Mouse (Mus musculus): ENCODE measurements around the gene Wee1. TPM values are rescaled to one million over a fixed set of nuclear protein-coding genes. Genes with fewer than 3 reads are reported as not detected.

Gene Wee1
- polyA plus RNA-seq (2012), result 27.2 and 37.8 TPM in 2 replicates

GRCm38 (mm10) chr7:110121516-110122288, at the start of gene Wee1:
Wee1 (plus strand) TSS chr7:110122046.
- TF ChIP-seq GATA1 (IDR thresholded peaks at IDR 0.05; ENCODE audit: low read length), result no peak

GRCm38 (mm10) chr7:110078168-110078567, 43.7 kb upstream of the Wee1 start:
- TF ChIP-seq GATA1 (IDR thresholded peaks at IDR 0.05; ENCODE audit: low read length), result no peak

- no peak for TF ChIP-seq GATA1 (IDR thresholded peaks at IDR 0.05; ENCODE audit: low read length)
Measured at GRCm38 (mm10) chr7:110083386-110084165, 38.3 kb upstream of the Wee1 start.

- no peak for TF ChIP-seq GATA1 (IDR thresholded peaks at IDR 0.05; ENCODE audit: low read length)
Measured at GRCm38 (mm10) chr7:110085217-110085616, 36.6 kb upstream of the Wee1 start.

GRCm38 (mm10) chr7:110087914-110088313, 33.9 kb upstream of the Wee1 start:
- no peak for TF ChIP-seq GATA1 (IDR thresholded peaks at IDR 0.05; ENCODE audit: low read length)

GRCm38 (mm10) chr7:110091670-110092069, 30.2 kb upstream of the Wee1 start:
- TF ChIP-seq GATA1 (IDR thresholded peaks at IDR 0.05; ENCODE audit: low read length), result no peak

- no peak for TF ChIP-seq GATA1 (IDR thresholded peaks at IDR 0.05; ENCODE audit: low read length)
Measured at GRCm38 (mm10) chr7:110096332-110096731, 25.5 kb upstream of the Wee1 start.

- TF ChIP-seq GATA1 (IDR thresholded peaks at IDR 0.05; ENCODE audit: low read length), result no peak
Measured at GRCm38 (mm10) chr7:110097106-110097793, 24.6 kb upstream of the Wee1 start.

- TF ChIP-seq GATA1 (IDR thresholded peaks at IDR 0.05; ENCODE audit: low read length), result no peak
Measured at GRCm38 (mm10) chr7:110100854-110101253, 21.0 kb upstream of the Wee1 start.

- no peak for TF ChIP-seq GATA1 (IDR thresholded peaks at IDR 0.05; ENCODE audit: low read length)
Measured at GRCm38 (mm10) chr7:110101266-110101665, 20.6 kb upstream of the Wee1 start.

GRCm38 (mm10) chr7:110105041-110105440, 16.8 kb upstream of the Wee1 start:
- TF ChIP-seq GATA1 (IDR thresholded peaks at IDR 0.05; ENCODE audit: low read length), result no peak

GRCm38 (mm10) chr7:110106633-110107032, 15.2 kb upstream of the Wee1 start:
- TF ChIP-seq GATA1 (IDR thresholded peaks at IDR 0.05; ENCODE audit: low read length), result no peak

GRCm38 (mm10) chr7:110108967-110109610, 12.8 kb upstream of the Wee1 start:
- no peak for TF ChIP-seq GATA1 (IDR thresholded peaks at IDR 0.05; ENCODE audit: low read length)

- TF ChIP-seq GATA1 (IDR thresholded peaks at IDR 0.05; ENCODE audit: low read length), result no peak
Measured at GRCm38 (mm10) chr7:110110061-110110656, 11.7 kb upstream of the Wee1 start.

- no peak for TF ChIP-seq GATA1 (IDR thresholded peaks at IDR 0.05; ENCODE audit: low read length)
Measured at GRCm38 (mm10) chr7:110114699-110115098, 7.1 kb upstream of the Wee1 start.

Measured in G1E-ER4 (cell line).